19 mouse cellular contexts compared by ENCODE assay signal in the genomic region with DNA sequence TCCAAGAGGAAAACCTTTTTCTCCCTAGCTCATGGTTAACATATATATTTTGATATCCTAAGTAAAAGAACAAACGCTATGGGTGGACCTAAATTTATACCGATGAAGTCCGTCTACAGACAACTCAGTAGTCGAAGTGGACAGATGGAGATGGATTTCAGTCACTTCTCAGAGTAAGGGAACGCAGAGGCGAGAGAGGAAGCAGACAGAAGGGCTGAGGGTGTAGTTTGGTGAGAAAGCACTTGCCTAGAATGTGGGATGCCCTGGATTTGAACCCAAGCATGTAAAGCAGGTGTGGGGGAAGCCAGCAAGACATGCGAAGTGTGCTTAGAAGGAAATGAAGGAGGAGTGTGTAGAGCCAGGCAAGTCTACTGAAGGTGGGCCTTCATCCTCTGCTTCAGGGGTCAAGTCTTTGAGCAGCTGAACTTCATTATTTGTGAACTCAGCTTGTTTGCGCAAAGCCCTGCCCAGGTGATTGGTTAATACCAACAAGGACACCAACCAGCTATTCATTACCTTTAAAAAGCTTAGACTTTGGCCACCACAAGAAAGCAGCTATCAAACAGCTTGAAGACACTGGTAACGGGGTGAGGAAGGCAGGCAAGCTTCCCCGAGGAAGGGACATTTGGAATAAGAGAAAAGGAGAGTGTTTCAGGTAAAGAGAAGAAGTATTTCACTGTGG.
A peak's percentile ranks its signal among the peaks of the same experiment; 100 is the strongest.
DNase-seq lines count a peak whose midpoint lies in the region; ATAC-seq and TF ChIP-seq lines count a peak whose summit lies in the region.
"Had no signal": no experiment of that assay in that cellular context is flagged by ENCODE, and none has a peak within 500 bp of the region (broad histone marks: within the 10 kb centered on the region; RNA-seq: fewer than 3 reads in every experiment).

No protein-coding gene starts in this region.

- H3K9ac ChIP-seq in heart, embryonic 12.5 days, result no peak overlapping the region
- no peak overlapping the region for H3K9ac ChIP-seq in neural tube, embryonic 15.5 days (replicated peaks)
- H3K9ac ChIP-seq: hindbrain, embryonic 13.5 days; liver, postnatal 0 days had no signal

- WGBS in heart, embryonic 10.5 days, result 87% methylated on average over 10 of the region's 10 CpGs
- 90% methylated on average over 10 of the region's 10 CpGs for WGBS in heart, embryonic 12.5 days
- 94% methylated on average over 10 of the region's 10 CpGs for WGBS in forebrain, embryonic 10.5 days
- WGBS in neural tube, embryonic 15.5 days, result 94% methylated on average over 10 of the region's 10 CpGs

- no peak overlapping the region for H3K4me2 ChIP-seq in heart, embryonic 12.5 days
- no peak overlapping the region for H3K4me2 ChIP-seq in neural tube, embryonic 15.5 days
- H3K4me2 ChIP-seq: hindbrain, embryonic 13.5 days had no signal

- intact Hi-C loops in left cerebral cortex, adult 2 months (cut with DNase I), result no loop called here
- intact Hi-C loops in left cerebral cortex, postnatal 4 days (cut with DNase I), result no loop called here

- DNase-seq in heart, embryonic 10.5 days (ENCODE audit: low spot score), result peak; percentile 33
- DNase-seq in left cerebral cortex, adult 2 months (ENCODE audit: extremely low spot score in 1 of 2, low spot score in 2 of 2), result peak in 1 of 2 experiments; percentile 51
- no peak for DNase-seq in left cerebral cortex, postnatal 4 days
- peak; percentile 60 to 80 for DNase-seq in kidney, adult 8-10 months
- peak; percentile 51 to 81 for DNase-seq in kidney, postnatal 36 days
- no peak for DNase-seq in forebrain, embryonic 10.5 days (ENCODE audit: extremely low spot score, low spot score)
- DNase-seq: adrenal gland, adult 8-10 months; cerebellum, adult 11-12 months; cerebellum, postnatal 36 days; gastrocnemius, postnatal 10 days; heart, postnatal 14 days; liver; liver, postnatal 0 days; lung, postnatal 14 days had no signal

- H3K4me3 ChIP-seq in heart, embryonic 10.5 days, result no peak overlapping the region
- no peak overlapping the region for H3K4me3 ChIP-seq in heart, embryonic 12.5 days
- H3K4me3 ChIP-seq in left cerebral cortex, adult 2 months, result no peak overlapping the region
- H3K4me3 ChIP-seq in forebrain, embryonic 10.5 days, result no peak overlapping the region
- no peak overlapping the region for H3K4me3 ChIP-seq in neural tube, embryonic 15.5 days (replicated peaks)
- H3K4me3 ChIP-seq: hindbrain, embryonic 13.5 days had no signal

- no peaks in the 10 kb centered on the region for H3K36me3 ChIP-seq in heart, embryonic 10.5 days
- no peaks in the 10 kb centered on the region for H3K36me3 ChIP-seq in heart, embryonic 12.5 days
- H3K36me3 ChIP-seq in forebrain, embryonic 10.5 days (replicated peaks), result no peaks in the 10 kb centered on the region
- H3K36me3 ChIP-seq in neural tube, embryonic 15.5 days, result no peaks in the 10 kb centered on the region
- H3K36me3 ChIP-seq: hindbrain, embryonic 13.5 days had no signal

- H3K9me3 ChIP-seq in heart, embryonic 10.5 days, result no peaks in the 10 kb centered on the region
- no peaks in the 10 kb centered on the region for H3K9me3 ChIP-seq in heart, embryonic 12.5 days (replicated peaks)
- peaks cover under 1% of the 10 kb centered on the region; the same call in 1 of the 2 replicates for H3K9me3 ChIP-seq in forebrain, embryonic 10.5 days
- no peaks in the 10 kb centered on the region for H3K9me3 ChIP-seq in neural tube, embryonic 15.5 days (replicated peaks)

- H3K4me1 ChIP-seq in heart, embryonic 10.5 days, result peaks cover 7% of the 10 kb centered on the region
- peaks cover 7% of the 10 kb centered on the region for H3K4me1 ChIP-seq in heart, embryonic 12.5 days (replicated peaks)
- H3K4me1 ChIP-seq in forebrain, embryonic 10.5 days, result peaks cover 10% of the 10 kb centered on the region
- peaks cover 8% of the 10 kb centered on the region for H3K4me1 ChIP-seq in neural tube, embryonic 15.5 days

- H3K27me3 ChIP-seq in heart, embryonic 10.5 days (ENCODE audit: insufficient read depth, poor library complexity, severe bottlenecking), result peaks cover 22% of the 10 kb centered on the region
- H3K27me3 ChIP-seq in heart, embryonic 12.5 days (replicated peaks), result no peaks in the 10 kb centered on the region
- peaks cover 11% of the 10 kb centered on the region for H3K27me3 ChIP-seq in forebrain, embryonic 10.5 days (ENCODE audit: poor library complexity, severe bottlenecking)
- no peaks in the 10 kb centered on the region for H3K27me3 ChIP-seq in neural tube, embryonic 15.5 days (replicated peaks)

- H3K27ac ChIP-seq in heart, embryonic 10.5 days, result no peak overlapping the region
- no peak overlapping the region for H3K27ac ChIP-seq in heart, embryonic 12.5 days (ENCODE audit: poor library complexity, severe bottlenecking)
- H3K27ac ChIP-seq in left cerebral cortex, adult 2 months, result peak overlapping the region; percentile 47; the same call in 1 of the 2 replicates
- no peak overlapping the region for H3K27ac ChIP-seq in forebrain, embryonic 10.5 days
- H3K27ac ChIP-seq in neural tube, embryonic 15.5 days (replicated peaks), result no peak overlapping the region
- H3K27ac ChIP-seq: hindbrain, embryonic 13.5 days had no signal

- ATAC-seq in heart, embryonic 12.5 days (ENCODE audit: insufficient number of reproducible peaks, low FRiP score), result no peak
- no peak for ATAC-seq in neural tube, embryonic 15.5 days (ENCODE audit: low FRiP score)
- ATAC-seq: forebrain, embryonic 16.5 days; intestine, postnatal 0 days; liver, postnatal 0 days had no signal

- no peak for TF ChIP-seq CTCF in left cerebral cortex, adult 2 months (IDR thresholded peaks at IDR 0.05)

Comparison
In these comparisons a context has a peak if more than half of its experiments do, and no peak if none do; other contexts are left out.
1. DNase-seq: peak in heart, embryonic 10.5 days (single experiment), kidney, adult 8-10 months (2 of 2) and kidney, postnatal 36 days (2 of 2); none in left cerebral cortex, postnatal 4 days (single experiment) and forebrain, embryonic 10.5 days (single experiment).